Comparison of ENCODE assay signal across 23 mouse cellular contexts in genomic region chr9:41940311-41940853, GRCm38 (mm10).
DNase-seq lines count a peak whose midpoint lies in the region; ATAC-seq and TF ChIP-seq lines count a peak whose summit lies in the region.
"Had no signal": no experiment of that assay in that cellular context is flagged by ENCODE, and none has a peak within 500 bp of the region (broad histone marks: within the 10 kb centered on the region; RNA-seq: fewer than 3 reads in every experiment).

No protein-coding gene starts in this region.

- H3K9me3 ChIP-seq in kidney, embryonic 14.5 days (ENCODE audit: control insufficient read depth, low read length) = no peaks in the 10 kb centered on the region
- no peaks in the 10 kb centered on the region for H3K9me3 ChIP-seq in embryonic facial prominence, embryonic 12.5 days
- H3K9me3 ChIP-seq in limb, embryonic 10.5 days (replicated peaks) = no peaks in the 10 kb centered on the region
- H3K9me3 ChIP-seq: forebrain, embryonic 13.5 days; heart, embryonic 15.5 days; megakaryocyte, embryonic 14.5 days; stomach, embryonic 15.5 days had no signal

- H3K9ac ChIP-seq in kidney, embryonic 14.5 days (ENCODE audit: low read depth, low read length) = no peak overlapping the region
- H3K9ac ChIP-seq in embryonic facial prominence, embryonic 12.5 days = no peak overlapping the region
- H3K9ac ChIP-seq: forebrain, embryonic 13.5 days; heart, embryonic 15.5 days; liver, postnatal 0 days; stomach, embryonic 15.5 days had no signal

- H3K27me3 ChIP-seq in kidney, embryonic 14.5 days (ENCODE audit: control insufficient read depth, insufficient read depth, low read length) = no peaks in the 10 kb centered on the region
- no peaks in the 10 kb centered on the region for H3K27me3 ChIP-seq in embryonic facial prominence, embryonic 12.5 days
- H3K27me3 ChIP-seq in limb, embryonic 10.5 days (ENCODE audit: low read depth, poor library complexity, severe bottlenecking) = no peaks in the 10 kb centered on the region
- H3K27me3 ChIP-seq: forebrain, embryonic 13.5 days; heart, embryonic 15.5 days; stomach, embryonic 15.5 days had no signal

- no peaks in the 10 kb centered on the region for H3K36me3 ChIP-seq in kidney, embryonic 14.5 days (ENCODE audit: control insufficient read depth, insufficient read depth, low read length)
- no peaks in the 10 kb centered on the region for H3K36me3 ChIP-seq in embryonic facial prominence, embryonic 12.5 days
- H3K36me3 ChIP-seq in limb, embryonic 10.5 days = no peaks in the 10 kb centered on the region
- H3K36me3 ChIP-seq: heart, embryonic 15.5 days; stomach, embryonic 15.5 days had no signal

- peak; percentile 42 for DNase-seq in gastrocnemius, adult 2 months
- DNase-seq in gastrocnemius, postnatal 36 days = no peak
- no peak for DNase-seq in kidney, postnatal 4 days
- no peak for DNase-seq in limb, embryonic 10.5 days (ENCODE audit: low spot score)
- DNase-seq in lung, postnatal 10 days = no peak
- DNase-seq: adrenal gland, adult 2 months; cerebellum, postnatal 25 days; embryo, embryonic 11 days; heart, postnatal 4 days; layer of hippocampus, adult 9-11 months; liver, postnatal 0 days; midbrain, embryonic 14.5 days; thymus, adult 18-20 months; thymus, postnatal 4 days had no signal

- 36% methylated on average over 10 of the region's 10 CpGs for WGBS in kidney, embryonic 14.5 days
- WGBS in embryonic facial prominence, embryonic 12.5 days = 74% methylated on average over 10 of the region's 10 CpGs
- WGBS in limb, embryonic 10.5 days = 83% methylated on average over 10 of the region's 10 CpGs

- ATAC-seq in kidney, embryonic 14.5 days (ENCODE audit: low FRiP score, low TSS enrichment) = 0 out of 2 replicates have a peak, but pooled peaks have one; percentile 22
- no peak for ATAC-seq in embryonic facial prominence, embryonic 12.5 days (ENCODE audit: insufficient number of reproducible peaks, insufficient read depth, low FRiP score, low TSS enrichment)
- no peak for ATAC-seq in CD4-positive, CD25-positive, alpha-beta regulatory T cell, adult 4 months
- ATAC-seq: forebrain, embryonic 13.5 days; intestine, embryonic 16.5 days; liver, postnatal 0 days had no signal

- H3K27ac ChIP-seq in gastrocnemius, adult 2 months = no peak overlapping the region
- 0 out of 2 replicates have a peak overlapping the region, but pooled peaks have one; percentile 26 for H3K27ac ChIP-seq in kidney, embryonic 14.5 days (ENCODE audit: low read depth, low read length)
- peak overlapping the region; percentile 57 for H3K27ac ChIP-seq in embryonic facial prominence, embryonic 12.5 days
- H3K27ac ChIP-seq in limb, embryonic 10.5 days = peak overlapping the region; percentile 66
- H3K27ac ChIP-seq: forebrain, embryonic 13.5 days; heart, embryonic 15.5 days; kidney, postnatal 0 days; stomach, embryonic 15.5 days had no signal

- TF ChIP-seq CTCF in gastrocnemius, adult 2 months (IDR thresholded peaks at IDR 0.05) = no peak

- H3K4me2 ChIP-seq in kidney, embryonic 14.5 days (replicated peaks; ENCODE audit: low read depth, low read length) = no peak overlapping the region
- H3K4me2 ChIP-seq in embryonic facial prominence, embryonic 12.5 days (replicated peaks) = no peak overlapping the region
- H3K4me2 ChIP-seq: forebrain, embryonic 13.5 days; heart, embryonic 15.5 days; stomach, embryonic 15.5 days had no signal

- peaks cover 28% of the 10 kb centered on the region for H3K4me1 ChIP-seq in kidney, embryonic 14.5 days (ENCODE audit: control insufficient read depth, insufficient read depth, low read length)
- peaks cover 38% of the 10 kb centered on the region for H3K4me1 ChIP-seq in embryonic facial prominence, embryonic 12.5 days
- H3K4me1 ChIP-seq in limb, embryonic 10.5 days = peaks cover 50% of the 10 kb centered on the region
- H3K4me1 ChIP-seq: megakaryocyte, embryonic 14.5 days had no signal

- intact Hi-C loops in gastrocnemius, adult 2 months (cut with DNase I) = no loop called here
- intact Hi-C loops in gastrocnemius, postnatal 36 days (cut with DNase I) = no loop called here

- H3K4me3 ChIP-seq in gastrocnemius, adult 2 months = no peak overlapping the region
- H3K4me3 ChIP-seq in kidney, embryonic 14.5 days (ENCODE audit: low read length) = no peak overlapping the region
- no peak overlapping the region for H3K4me3 ChIP-seq in embryonic facial prominence, embryonic 12.5 days
- no peak overlapping the region for H3K4me3 ChIP-seq in limb, embryonic 10.5 days
- H3K4me3 ChIP-seq: forebrain, embryonic 13.5 days; heart, embryonic 15.5 days; megakaryocyte, embryonic 14.5 days; stomach, embryonic 15.5 days had no signal
